Mouse (Mus musculus) large intestine, adult 2 months (tissue): Measurements from ENCODE around the gene Msrb3. TPM values are rescaled to one million over a fixed set of nuclear protein-coding genes. Genes with fewer than 3 reads are reported as not detected.

Experiments
- polyA plus RNA-seq: library from polyadenylated mRNA; depleted of rRNA; stranded (reverse); fragments of >200 nt; gene quantifications from 2 replicates; pipeline ENCODE4 v1.2.3, GENCODE M21; 2012; rRNA removed

Msrb3 gene
- polyA plus RNA-seq, 1 experiment, result 6.9 TPM

Other genes with a start within 250 kb of the Msrb3 start
- gene Lemd3, start 80.2 kb upstream of the Msrb3 start, polyA plus RNA-seq, result 2.7 and 3.1 TPM in 2 replicates
- 0.29 and 0.33 TPM in 2 replicates for gene Wif1, start 134.9 kb upstream of the Msrb3 start, polyA plus RNA-seq